Mouse (Mus musculus): ENCODE measurements around the gene Smim22. TPM values are rescaled to one million over a fixed set of nuclear protein-coding genes. Genes with fewer than 3 reads are reported as not detected.

Gene Smim22
- polyA plus RNA-seq, 1 experiment from 2014 or later = 4.7 TPM

Other genes with a start within 250 kb of the Smim22 start
- 112 and 121 TPM in 2 replicates for gene Cdip1, start 217.0 kb upstream of the Smim22 start, polyA plus RNA-seq (2014; fragmentation: Nextera tagmentation; extraction: Ambion mirVana)
- gene 4930562C15Rik, start 171.9 kb upstream of the Smim22 start, polyA plus RNA-seq (2014; fragmentation: Nextera tagmentation; extraction: Ambion mirVana) = 0.34 and 0.74 TPM in 2 replicates
- 54.0 and 54.4 TPM in 2 replicates for gene Ubald1, start 127.0 kb upstream of the Smim22 start, polyA plus RNA-seq (2014; fragmentation: Nextera tagmentation; extraction: Ambion mirVana)
- gene Mgrn1, start 121.0 kb upstream of the Smim22 start, polyA plus RNA-seq (2014; fragmentation: Nextera tagmentation; extraction: Ambion mirVana) = 119 and 122 TPM in 2 replicates
- gene Nudt16l1, start 68.5 kb upstream of the Smim22 start, polyA plus RNA-seq (2014; fragmentation: Nextera tagmentation; extraction: Ambion mirVana) = 122 and 133 TPM in 2 replicates
- 55.9 and 58.5 TPM in 2 replicates for gene Anks3, start 43.1 kb upstream of the Smim22 start, polyA plus RNA-seq (2014; fragmentation: Nextera tagmentation; extraction: Ambion mirVana)
- gene Sept12, start 9.4 kb upstream of the Smim22 start, polyA plus RNA-seq (2014; fragmentation: Nextera tagmentation; extraction: Ambion mirVana) = not detected in 2 replicates
- 147 and 154 TPM in 2 replicates for gene Rogdi, start 6.3 kb downstream of the Smim22 start, polyA plus RNA-seq (2014; fragmentation: Nextera tagmentation; extraction: Ambion mirVana)
- gene Glyr1, start 42.6 kb downstream of the Smim22 start, polyA plus RNA-seq (2014; fragmentation: Nextera tagmentation; extraction: Ambion mirVana) = 120 and 144 TPM in 2 replicates
- gene Ubn1, start 42.8 kb downstream of the Smim22 start, polyA plus RNA-seq (2014; fragmentation: Nextera tagmentation; extraction: Ambion mirVana) = 14.4 and 14.9 TPM in 2 replicates
- gene Ppl, start 125.1 kb downstream of the Smim22 start, polyA plus RNA-seq (2014; fragmentation: Nextera tagmentation; extraction: Ambion mirVana) = 0.09 and 0.29 TPM in 2 replicates
- 0.35 and 0.48 TPM in 2 replicates for gene Sec14l5, start 139.8 kb downstream of the Smim22 start, polyA plus RNA-seq (2014; fragmentation: Nextera tagmentation; extraction: Ambion mirVana)
- 11.9 TPM in 2 replicates for gene Nagpa, start 196.7 kb downstream of the Smim22 start, polyA plus RNA-seq (2014; fragmentation: Nextera tagmentation; extraction: Ambion mirVana)
- gene AU021092, start 215.0 kb downstream of the Smim22 start, polyA plus RNA-seq (2014; fragmentation: Nextera tagmentation; extraction: Ambion mirVana) = 17.2 and 18.8 TPM in 2 replicates
- gene Alg1, start 226.3 kb downstream of the Smim22 start, polyA plus RNA-seq (2014; fragmentation: Nextera tagmentation; extraction: Ambion mirVana) = 38.4 and 38.9 TPM in 2 replicates
- 7.1 and 10.7 TPM in 2 replicates for gene Eef2kmt, start 248.7 kb downstream of the Smim22 start, polyA plus RNA-seq (2014; fragmentation: Nextera tagmentation; extraction: Ambion mirVana)

Measured in hindbrain, embryonic 14.5 days (tissue).